ENCODE assay signal across 8 mouse cellular contexts in the genomic region with DNA sequence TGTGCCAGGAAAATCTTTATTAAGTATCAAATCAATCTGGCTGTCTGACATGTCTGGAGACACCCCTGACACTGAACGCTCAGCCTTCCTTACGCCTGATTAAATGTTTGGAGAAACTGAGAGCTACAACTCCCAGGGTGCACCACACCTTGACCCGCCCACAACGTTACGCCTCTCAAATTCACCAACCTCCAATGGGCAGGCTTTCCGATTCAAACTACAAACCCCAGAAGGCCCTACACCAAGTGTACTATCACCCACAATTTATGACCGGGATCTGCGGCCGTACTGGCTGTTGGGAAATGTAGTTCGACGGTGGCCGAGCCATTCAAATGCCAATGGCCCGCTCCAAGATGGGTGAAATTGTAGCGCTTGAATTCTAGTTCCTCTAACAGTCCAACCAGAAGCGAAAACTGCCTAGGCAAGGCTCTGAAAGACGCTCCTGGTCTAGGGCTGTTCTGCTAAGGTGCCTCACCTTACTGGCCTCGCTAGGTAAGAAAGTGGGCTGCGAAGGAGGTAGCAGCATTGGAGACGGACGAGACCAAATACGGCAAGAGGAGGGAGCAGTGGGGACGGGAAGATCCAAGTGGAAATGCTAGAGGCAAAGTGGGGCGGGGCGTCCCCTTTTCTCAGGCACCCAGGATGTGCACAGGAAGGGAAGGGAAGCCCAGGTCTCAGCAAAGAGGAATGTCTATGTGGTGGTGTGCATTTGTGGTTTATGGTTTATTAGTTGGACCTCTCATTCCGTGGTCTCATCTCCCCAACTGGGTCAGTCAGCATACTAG. TPM values are rescaled to one million over a fixed set of nuclear protein-coding genes. Genes with fewer than 3 reads are reported as not detected.
DNase-seq lines count a peak whose midpoint lies in the region; ATAC-seq and TF ChIP-seq lines count a peak whose summit lies in the region.

Gene Smarcal1, plus strand, starts transcription at position 305 of the 785 bp plus-strand sequence.

- H3K27ac ChIP-seq in forebrain, embryonic 12.5 days = peak within 1 kb of the TSS; percentile 87
- peak within 1 kb of the TSS; percentile 79 for H3K27ac ChIP-seq in heart, postnatal 0 days (ENCODE audit: low read depth)
- H3K27ac ChIP-seq in liver, embryonic 16.5 days (ENCODE audit: low read length) = peak within 1 kb of the TSS; percentile 79
- peak within 1 kb of the TSS; percentile 87 for H3K27ac ChIP-seq in neural tube, embryonic 13.5 days (replicated peaks)
- peak within 1 kb of the TSS; percentile 98 for H3K27ac ChIP-seq in testis, adult 2 months (ENCODE audit: control insufficient read depth, insufficient read depth, low read depth, low read length)

- TF ChIP-seq EP300 in heart, postnatal 0 days (IDR thresholded peaks at IDR 0.05; ENCODE audit: low read depth) = no peak

- H3K9ac ChIP-seq in forebrain, embryonic 12.5 days = peak within 1 kb of the TSS; percentile 62
- peak within 1 kb of the TSS; percentile 49 for H3K9ac ChIP-seq in heart, postnatal 0 days (replicated peaks; ENCODE audit: low read depth, low read length)
- H3K9ac ChIP-seq in liver, embryonic 16.5 days (ENCODE audit: low read depth, low read length) = peak within 1 kb of the TSS; percentile 78
- H3K9ac ChIP-seq in neural tube, embryonic 13.5 days = peak within 1 kb of the TSS; percentile 75

- under 1% methylated on average over 25 of the region's 25 CpGs for WGBS in forebrain, embryonic 12.5 days
- WGBS in heart, postnatal 0 days = 0% methylated on average over 25 of the region's 25 CpGs
- under 1% methylated on average over 25 of the region's 25 CpGs for WGBS in liver, embryonic 16.5 days (ENCODE audit: insufficient replicate concordance)
- WGBS in neural tube, embryonic 13.5 days = 1% methylated on average over 25 of the region's 25 CpGs

- TF ChIP-seq CTCF in E14TG2a.4 (conservative IDR thresholded peaks at IDR 0.05; ENCODE audit: low read length) = no peak
- TF ChIP-seq CTCF in heart, postnatal 0 days (IDR thresholded peaks at IDR 0.05; ENCODE audit: low read depth) = no peak
- no peak for TF ChIP-seq CTCF in testis, adult 2 months (IDR thresholded peaks at IDR 0.05; ENCODE audit: control insufficient read depth, insufficient read depth, insufficient replicate concordance, low read depth, low read length)

- H3K36me3 ChIP-seq in E14TG2a.4 (ENCODE audit: insufficient read depth, low read length) = peaks cover 25% of the 10 kb centered on the region
- H3K36me3 ChIP-seq in forebrain, embryonic 12.5 days (replicated peaks) = peaks cover 25% of the 10 kb centered on the region
- H3K36me3 ChIP-seq in heart, postnatal 0 days (replicated peaks; ENCODE audit: control insufficient read depth, insufficient read depth, low read length) = peaks cover 26% of the 10 kb centered on the region
- H3K36me3 ChIP-seq in liver, embryonic 16.5 days (ENCODE audit: control insufficient read depth, insufficient read depth) = peaks cover 7% of the 10 kb centered on the region; the same call in 1 of the 2 replicates
- peaks cover 26% of the 10 kb centered on the region for H3K36me3 ChIP-seq in neural tube, embryonic 13.5 days
- H3K36me3 ChIP-seq in testis, adult 2 months (ENCODE audit: control insufficient read depth, insufficient read depth, low read length) = no peaks in the 10 kb centered on the region; the same call in 1 of the 2 replicates

- peaks cover 56% of the 10 kb centered on the region for H3K4me1 ChIP-seq in E14TG2a.4 (replicated peaks; ENCODE audit: low read depth, low read length)
- peaks cover 29% of the 10 kb centered on the region for H3K4me1 ChIP-seq in forebrain, embryonic 12.5 days
- H3K4me1 ChIP-seq in heart, postnatal 0 days (ENCODE audit: control insufficient read depth, insufficient read depth) = peaks cover 9% of the 10 kb centered on the region
- peaks cover 7% of the 10 kb centered on the region for H3K4me1 ChIP-seq in liver, embryonic 16.5 days (ENCODE audit: control insufficient read depth, low read depth, low read length)
- peaks cover 31% of the 10 kb centered on the region for H3K4me1 ChIP-seq in neural tube, embryonic 13.5 days (replicated peaks)
- peaks cover 7% of the 10 kb centered on the region for H3K4me1 ChIP-seq in testis, adult 2 months (ENCODE audit: control insufficient read depth, insufficient read depth, low read length)

- H3K27me3 ChIP-seq in E14TG2a.4 (ENCODE audit: insufficient read depth, low read length) = 0 out of 2 replicates have a peak, but pooled peaks cover 2% of the 10 kb centered on the region
- no peaks in the 10 kb centered on the region for H3K27me3 ChIP-seq in forebrain, embryonic 12.5 days
- H3K27me3 ChIP-seq in heart, postnatal 0 days (ENCODE audit: control insufficient read depth, insufficient read depth, low read length) = 0 out of 2 replicates have a peak, but pooled peaks cover 8% of the 10 kb centered on the region
- peaks cover 2% of the 10 kb centered on the region; the same call in 1 of the 2 replicates for H3K27me3 ChIP-seq in liver, embryonic 16.5 days (ENCODE audit: control insufficient read depth, insufficient read depth, low read depth, low read length)
- no peaks in the 10 kb centered on the region for H3K27me3 ChIP-seq in neural tube, embryonic 13.5 days
- H3K27me3 ChIP-seq in testis, adult 2 months (ENCODE audit: control insufficient read depth, insufficient read depth, low read length) = no peaks in the 10 kb centered on the region

- DNase-seq in c-Kit-positive CD71-positive TER-119-positive erythroid progenitor cells, embryonic 14.5 days (ENCODE audit: low spot score) = peak; percentile 94
- DNase-seq in heart, postnatal 0 days (ENCODE audit: low spot score) = peak; percentile 98
- DNase-seq in kidney, postnatal 4 days = peak; percentile 92 to 95

- no peaks in the 10 kb centered on the region for H3K9me3 ChIP-seq in E14TG2a.4 (ENCODE audit: low read length)
- no peaks in the 10 kb centered on the region for H3K9me3 ChIP-seq in forebrain, embryonic 12.5 days
- no peaks in the 10 kb centered on the region for H3K9me3 ChIP-seq in heart, postnatal 0 days (replicated peaks; ENCODE audit: control insufficient read depth, low read length)
- no peaks in the 10 kb centered on the region for H3K9me3 ChIP-seq in liver, embryonic 16.5 days (replicated peaks; ENCODE audit: control insufficient read depth, low read length)
- no peaks in the 10 kb centered on the region for H3K9me3 ChIP-seq in neural tube, embryonic 13.5 days

- peak within 1 kb of the TSS; percentile 56 for H3K4me2 ChIP-seq in forebrain, embryonic 12.5 days
- peak within 1 kb of the TSS; percentile 72 for H3K4me2 ChIP-seq in heart, postnatal 0 days (ENCODE audit: low read depth, low read length)
- H3K4me2 ChIP-seq in liver, embryonic 16.5 days (ENCODE audit: low read depth, low read length) = peak within 1 kb of the TSS; percentile 83
- peak within 1 kb of the TSS; percentile 57 for H3K4me2 ChIP-seq in neural tube, embryonic 13.5 days

- peak; percentile 99 for ATAC-seq in forebrain, embryonic 12.5 days (ENCODE audit: low FRiP score)
- ATAC-seq in heart, postnatal 0 days (ENCODE audit: insufficient read depth, low read depth) = peak; percentile 99
- ATAC-seq in liver, embryonic 16.5 days (ENCODE audit: low read depth) = peak; percentile 100
- ATAC-seq in neural tube, embryonic 13.5 days (ENCODE audit: low read depth) = peak; percentile 98

- peak; percentile 47 for TF ChIP-seq POLR2A in testis, adult 2 months (IDR thresholded peaks at IDR 0.05; ENCODE audit: control insufficient read depth, low read depth, low read length)

- H3K4me3 ChIP-seq in E14TG2a.4 (replicated peaks; ENCODE audit: low read length) = peak within 1 kb of the TSS; percentile 88
- peak within 1 kb of the TSS; percentile 71 for H3K4me3 ChIP-seq in forebrain, embryonic 12.5 days (replicated peaks)
- peak within 1 kb of the TSS; percentile 72 for H3K4me3 ChIP-seq in heart, postnatal 0 days (ENCODE audit: low read depth, low read length)
- peak within 1 kb of the TSS; percentile 85 for H3K4me3 ChIP-seq in liver, embryonic 16.5 days (ENCODE audit: low read depth, low read length)
- H3K4me3 ChIP-seq in neural tube, embryonic 13.5 days = peak within 1 kb of the TSS; percentile 59
- peak within 1 kb of the TSS; percentile 99 for H3K4me3 ChIP-seq in testis, adult 2 months (ENCODE audit: control insufficient read depth, low read depth, low read length)

RNA-seq across cellular contexts. Expression of gene Smarcal1, which starts in this region (rescaled TPM):
- 31.7 and 31.8 TPM in 2 replicates for polyA plus RNA-seq in forebrain, embryonic 12.5 days (2016; fragmentation: Nextera tagmentation; extraction: Ambion mirVana)
- 31.9 and 36.7 TPM in 2 replicates for total RNA-seq in heart, postnatal 0 days (2014; rRNA removed; ENCODE audit: low replicate concordance)
- polyA plus RNA-seq in heart, postnatal 0 days (2015; fragmentation: Nextera tagmentation; extraction: Ambion mirVana) = 9.8 and 11.0 TPM in 2 replicates
- polyA plus RNA-seq in liver, embryonic 16.5 days (2015; fragmentation: Nextera tagmentation; extraction: Ambion mirVana) = 7.4 and 7.6 TPM in 2 replicates
- 23.1 and 24.0 TPM in 2 replicates for polyA plus RNA-seq in neural tube, embryonic 13.5 days (2015; fragmentation: Nextera tagmentation; extraction: Ambion mirVana)
- polyA plus RNA-seq in testis, adult 2 months (2012; rRNA removed) = 10.7 and 12.9 TPM in 2 replicates

Comparison
In these comparisons a context has a peak if more than half of its experiments do, and no peak if none do; other contexts are left out.
1. Peak in every context shown above with its lines: DNase-seq, ATAC-seq, H3K4me3 ChIP-seq and H3K27ac ChIP-seq.